Mouse (Mus musculus) layer of hippocampus, adult 8-10 months (tissue): Measurements from ENCODE around the gene Zfp445. TPM values are rescaled to one million over a fixed set of nuclear protein-coding genes. Genes with fewer than 3 reads are reported as not detected.
"Not testable (repeated sequence)": the region's sequence is repeated elsewhere in the genome, so short reads cannot be mapped to it uniquely, and the experiment has no call there.

ENCODE experiments used
- DNase-seq, 2 experiments: peaks; one replicate each; pipeline ENCODE4 v3.0.0; 2022; ENCODE audit warnings: low spot score in 2 of 2
- total RNA-seq, 4 experiments: library from RNA; stranded (reverse); gene quantifications; 2 replicates each; pipeline ENCODE4 v1.2.4; 2022

Zfp445 gene
- total RNA-seq, result 100 to 1,000 TPM; 151 to 196 (median 188) TPM

- DNase-seq, result peak; percentile 69 to 76
Observed at GRCm38 (mm10) chr9:122865697-122866166, at the start of gene Zfp445. Gene Zfp445, minus strand, starts transcription at chr9:122866006.

GRCm38 (mm10) chr9:122902717-122903535 lies 37.1 kb upstream of the Zfp445 start:
- DNase-seq, result peak; percentile 25

GRCm38 (mm10) chr9:122901047-122901446 lies 35.2 kb upstream of the Zfp445 start:
- no peak for DNase-seq

- DNase-seq, result peak; percentile 44 to 45
Observed at GRCm38 (mm10) chr9:122886372-122887179, 20.8 kb upstream of the Zfp445 start.

GRCm38 (mm10) chr9:122885385-122885784 lies 19.6 kb upstream of the Zfp445 start, which contains the start of gene Zkscan7:
Gene Zkscan7, plus strand, starts transcription at chr9:122885685.
- no peak for DNase-seq

GRCm38 (mm10) chr9:122875145-122875544 lies 9.3 kb upstream of the Zfp445 start:
- DNase-seq, result no peak

- DNase-seq, result no peak
Observed at GRCm38 (mm10) chr9:122874653-122875052, 8.8 kb upstream of the Zfp445 start.

GRCm38 (mm10) chr9:122872595-122872994 lies 6.8 kb upstream of the Zfp445 start:
- no peak for DNase-seq

GRCm38 (mm10) chr9:122866192-122866591 lies 386 bp upstream of the Zfp445 start:
- DNase-seq, result no peak

- no peak for DNase-seq
Observed at GRCm38 (mm10) chr9:122864848-122865247, 958 bp downstream of the Zfp445 start.

- DNase-seq, result no peak
Observed at GRCm38 (mm10) chr9:122863731-122864130, 2.1 kb downstream of the Zfp445 start.

GRCm38 (mm10) chr9:122860752-122861151 lies 5.1 kb downstream of the Zfp445 start:
- no peak for DNase-seq

- DNase-seq, result no peak
Observed at GRCm38 (mm10) chr9:122856716-122857115, 9.1 kb downstream of the Zfp445 start.

- DNase-seq, result no peak
Observed at GRCm38 (mm10) chr9:122855617-122856016, 10.2 kb downstream of the Zfp445 start.

GRCm38 (mm10) chr9:122855141-122855540 lies 10.7 kb downstream of the Zfp445 start:
- not testable (repeated sequence) for DNase-seq

GRCm38 (mm10) chr9:122854526-122854925 lies 11.3 kb downstream of the Zfp445 start:
- DNase-seq, result no peak

GRCm38 (mm10) chr9:122847811-122848311 lies 17.9 kb downstream of the Zfp445 start:
- DNase-seq, result not testable (repeated sequence)

- peak; percentile 51 to 75 for DNase-seq
Observed at GRCm38 (mm10) chr9:122846156-122846555, 19.6 kb downstream of the Zfp445 start.

- no peak for DNase-seq
Observed at GRCm38 (mm10) chr9:122845621-122846020, 20.2 kb downstream of the Zfp445 start.

- no peak for DNase-seq
Observed at GRCm38 (mm10) chr9:122843760-122844159, 22.0 kb downstream of the Zfp445 start, which contains the start of gene Gm35549. Gene Gm35549, minus strand, starts transcription at chr9:122844035.

- peak in 1 of 2 experiments; percentile 11 for DNase-seq
Observed at GRCm38 (mm10) chr9:122837680-122838079, 28.1 kb downstream of the Zfp445 start.

- DNase-seq, result no peak
Observed at GRCm38 (mm10) chr9:122837216-122837615, 28.6 kb downstream of the Zfp445 start.
